Comparison of ENCODE assay signal across 9 mouse cellular contexts in the genomic region with DNA sequence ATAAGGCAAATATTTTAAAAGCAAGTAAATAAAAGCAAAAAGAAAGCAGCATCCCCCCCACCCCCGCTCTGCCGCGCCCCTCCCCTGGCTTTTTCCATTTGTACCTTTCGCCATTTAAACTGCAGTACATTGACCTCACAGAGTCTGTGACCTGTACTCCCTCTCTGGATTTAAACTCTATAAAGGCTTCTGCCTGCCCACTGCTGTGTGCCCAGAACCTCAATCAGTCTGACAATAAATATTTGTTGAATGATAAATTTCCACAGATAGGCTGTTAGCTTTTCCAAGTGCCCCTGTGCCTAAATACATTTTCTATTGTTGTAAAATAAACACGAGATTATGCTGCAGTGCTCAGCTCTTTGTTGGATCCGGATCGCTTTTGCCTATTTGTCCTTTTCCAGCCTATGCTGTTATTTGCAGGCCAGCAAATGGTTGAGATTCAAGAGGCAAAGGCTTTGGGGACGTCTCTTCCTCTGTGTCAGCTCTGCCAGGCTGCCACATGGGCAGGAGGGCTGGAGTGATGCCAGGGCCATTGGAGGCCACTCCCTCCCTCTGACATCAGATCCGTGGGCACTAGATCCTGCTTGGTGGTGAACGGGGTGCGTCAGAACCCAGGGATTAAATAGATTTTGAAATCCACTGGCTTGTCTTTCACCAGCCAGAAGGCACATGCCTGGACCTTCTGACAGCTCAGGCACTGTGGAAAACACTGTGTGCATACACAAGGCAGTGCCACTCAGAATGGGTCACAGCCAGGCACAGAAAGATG.
DNase-seq lines count a peak whose midpoint lies in the region; ATAC-seq and TF ChIP-seq lines count a peak whose summit lies in the region.
"Had no signal": no experiment of that assay in that cellular context is flagged by ENCODE, and none has a peak within 500 bp of the region (broad histone marks: within the 10 kb centered on the region; RNA-seq: fewer than 3 reads in every experiment).

No protein-coding gene starts in this region.

- H3K27me3 ChIP-seq in hindbrain, embryonic 13.5 days: no peaks in the 10 kb centered on the region

- no peak overlapping the region for H3K4me3 ChIP-seq in hindbrain, embryonic 13.5 days
- H3K4me3 ChIP-seq in olfactory bulb, adult 2 months (ENCODE audit: insufficient read depth, low read depth, low read length): no peak overlapping the region
- H3K4me3 ChIP-seq: embryonic facial prominence, embryonic 13.5 days had no signal

- 0 out of 2 replicates have a peak overlapping the region, but pooled peaks have one; percentile 40 for H3K9ac ChIP-seq in hindbrain, embryonic 13.5 days
- H3K9ac ChIP-seq: embryonic facial prominence, embryonic 13.5 days had no signal

- peak; percentile 82 to 87 for DNase-seq in heart, adult 18-20 months
- no peak for DNase-seq in heart, adult 8-10 months (ENCODE audit: low spot score)
- peak; percentile 97 for DNase-seq in cerebellum, adult 11 months
- DNase-seq in frontal cortex, postnatal 14 days (ENCODE audit: low spot score in 2 of 2): peak; percentile 68 to 78
- peak; percentile 80 to 90 for DNase-seq in left cerebral cortex, postnatal 25 days (ENCODE audit: low spot score in 2 of 2)

- H3K9me3 ChIP-seq in hindbrain, embryonic 13.5 days: no peaks in the 10 kb centered on the region
- H3K9me3 ChIP-seq: embryonic facial prominence, embryonic 13.5 days had no signal

- ATAC-seq in hindbrain, embryonic 13.5 days (ENCODE audit: low FRiP score): peak; percentile 41; the same call in 1 of the 2 replicates
- no peak for ATAC-seq in erythroid progenitor cell, adult 5-6 weeks (replicated peaks; ENCODE audit: low FRiP score, poor library complexity, severe bottlenecking)

- H3K27ac ChIP-seq in hindbrain, embryonic 13.5 days: peak overlapping the region; percentile 85
- peak overlapping the region; percentile 77 for H3K27ac ChIP-seq in olfactory bulb, adult 2 months (ENCODE audit: insufficient read depth, low read depth, low read length)
- H3K27ac ChIP-seq: embryonic facial prominence, embryonic 13.5 days had no signal

- no peaks in the 10 kb centered on the region for H3K36me3 ChIP-seq in hindbrain, embryonic 13.5 days
- H3K36me3 ChIP-seq: embryonic facial prominence, embryonic 13.5 days had no signal

- intact Hi-C loops in left cerebral cortex, postnatal 25 days (cut with DNase I): loop anchor here (5.0 kb wide), 1 partner anchor 182 kb away; a partner anchor contains a TSS

- peaks cover 28% of the 10 kb centered on the region for H3K4me1 ChIP-seq in hindbrain, embryonic 13.5 days (replicated peaks)
- peaks cover 31% of the 10 kb centered on the region for H3K4me1 ChIP-seq in olfactory bulb, adult 2 months (ENCODE audit: control insufficient read depth, insufficient read depth, low read length)

- no peak for TF ChIP-seq CTCF in olfactory bulb, adult 2 months (IDR thresholded peaks at IDR 0.05; ENCODE audit: insufficient read depth, low read depth, low read length)

- H3K4me2 ChIP-seq in hindbrain, embryonic 13.5 days: no peak overlapping the region
- H3K4me2 ChIP-seq: embryonic facial prominence, embryonic 13.5 days had no signal

- TF ChIP-seq POLR2A in olfactory bulb, adult 2 months (IDR thresholded peaks at IDR 0.05; ENCODE audit: insufficient read depth, low read depth, low read length): no peak

- WGBS in hindbrain, embryonic 13.5 days: 71% methylated on average over 11 of the region's 11 CpGs
- WGBS in olfactory bulb, adult 2 months: 39% methylated on average over 11 of the region's 11 CpGs
